Mouse (Mus musculus): ENCODE results near the gene Gna13. TPM values are rescaled to one million over a fixed set of nuclear protein-coding genes. Genes with fewer than 3 reads are reported as not detected.
A peak's percentile ranks its signal among the peaks of the same experiment; 100 is the strongest.

The Gna13 gene
- polyA plus RNA-seq, 1 experiment: 52.4 TPM

DNA sequence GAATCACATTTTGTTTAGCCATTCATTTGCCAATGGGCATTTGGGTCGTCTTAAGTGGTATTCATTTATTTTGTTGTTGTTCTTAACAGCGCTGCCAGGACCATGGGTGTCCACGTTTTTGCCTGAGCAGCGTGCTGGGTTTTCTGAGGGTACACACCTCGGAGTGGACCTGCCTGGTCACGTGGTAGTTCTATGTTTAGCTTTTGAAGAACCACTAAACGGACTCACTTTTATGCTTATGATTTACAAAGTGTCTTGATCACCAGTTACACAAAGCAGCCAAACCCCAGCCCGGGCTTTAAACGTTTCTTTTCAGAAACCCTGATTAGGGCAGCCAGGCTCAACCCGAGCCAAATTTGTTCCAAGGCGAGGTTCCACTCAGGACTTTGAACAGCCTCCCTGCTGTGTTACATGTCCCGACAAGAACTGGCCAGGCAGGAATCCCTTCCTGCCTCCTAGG, 2.0 kb upstream of the Gna13 start:
- no peak for TF ChIP-seq GATA1 (IDR thresholded peaks at IDR 0.05; ENCODE audit: low read length)

DNA sequence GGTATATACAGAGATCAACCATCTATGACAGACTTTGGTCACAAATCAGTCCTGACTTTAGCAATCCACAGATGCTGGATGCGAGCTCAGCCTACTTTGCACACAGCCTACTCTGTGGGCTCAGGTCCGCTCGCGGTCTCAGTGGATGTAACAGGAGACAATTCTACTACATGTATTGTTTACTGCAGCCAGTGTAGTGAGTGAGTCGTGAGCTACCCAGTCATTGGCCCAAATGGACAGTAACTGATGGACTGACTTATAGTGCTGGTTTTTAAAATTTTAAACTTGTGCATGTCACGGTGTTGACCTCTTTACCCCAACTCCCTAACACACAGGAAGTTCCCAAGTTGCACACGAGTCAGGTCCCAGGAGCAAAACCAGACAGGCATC, 1.4 kb upstream of the Gna13 start:
- no peak for TF ChIP-seq GATA1 (IDR thresholded peaks at IDR 0.05; ENCODE audit: low read length)

DNA sequence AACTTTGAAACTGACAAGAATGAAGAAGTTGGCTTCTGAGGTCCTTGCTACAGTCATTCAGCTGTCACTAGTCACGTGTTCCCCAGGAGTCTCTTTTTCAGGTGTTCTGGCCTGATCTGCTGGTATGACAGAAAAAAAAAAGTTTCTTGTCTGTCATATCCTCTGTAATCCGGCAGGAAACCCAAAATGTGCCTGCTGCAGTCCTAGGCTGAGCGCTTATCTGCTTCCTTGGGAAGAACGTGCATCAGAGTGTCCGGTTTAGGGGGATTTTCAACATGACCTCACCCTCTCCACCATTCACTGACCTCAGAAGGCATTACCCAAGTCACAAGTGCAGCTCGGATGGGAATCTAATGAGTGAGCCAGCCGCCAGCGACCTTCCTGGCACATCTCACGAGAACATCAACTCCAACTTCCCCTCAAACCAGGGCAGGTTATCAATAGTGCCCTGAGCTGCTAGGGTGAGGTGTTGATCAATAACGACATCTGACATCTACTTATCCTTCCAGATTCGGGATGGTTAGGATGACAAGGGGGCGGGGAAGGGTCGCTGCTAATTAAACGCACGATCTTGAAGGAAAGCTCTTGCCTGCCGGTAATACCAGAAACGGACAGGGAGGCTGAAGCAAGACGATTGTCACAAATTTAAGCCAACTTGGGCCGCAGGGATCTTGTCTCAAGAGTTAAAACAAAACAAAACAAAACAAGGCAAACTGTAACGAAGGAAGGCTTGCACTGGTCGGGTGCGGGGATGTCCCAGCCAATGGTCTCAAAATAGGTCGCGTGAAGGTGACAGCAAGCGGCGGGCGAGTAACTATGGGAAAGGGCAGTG, 784 bp upstream of the Gna13 start:
- TF ChIP-seq GATA1 (IDR thresholded peaks at IDR 0.05; ENCODE audit: low read length): no peak

DNA sequence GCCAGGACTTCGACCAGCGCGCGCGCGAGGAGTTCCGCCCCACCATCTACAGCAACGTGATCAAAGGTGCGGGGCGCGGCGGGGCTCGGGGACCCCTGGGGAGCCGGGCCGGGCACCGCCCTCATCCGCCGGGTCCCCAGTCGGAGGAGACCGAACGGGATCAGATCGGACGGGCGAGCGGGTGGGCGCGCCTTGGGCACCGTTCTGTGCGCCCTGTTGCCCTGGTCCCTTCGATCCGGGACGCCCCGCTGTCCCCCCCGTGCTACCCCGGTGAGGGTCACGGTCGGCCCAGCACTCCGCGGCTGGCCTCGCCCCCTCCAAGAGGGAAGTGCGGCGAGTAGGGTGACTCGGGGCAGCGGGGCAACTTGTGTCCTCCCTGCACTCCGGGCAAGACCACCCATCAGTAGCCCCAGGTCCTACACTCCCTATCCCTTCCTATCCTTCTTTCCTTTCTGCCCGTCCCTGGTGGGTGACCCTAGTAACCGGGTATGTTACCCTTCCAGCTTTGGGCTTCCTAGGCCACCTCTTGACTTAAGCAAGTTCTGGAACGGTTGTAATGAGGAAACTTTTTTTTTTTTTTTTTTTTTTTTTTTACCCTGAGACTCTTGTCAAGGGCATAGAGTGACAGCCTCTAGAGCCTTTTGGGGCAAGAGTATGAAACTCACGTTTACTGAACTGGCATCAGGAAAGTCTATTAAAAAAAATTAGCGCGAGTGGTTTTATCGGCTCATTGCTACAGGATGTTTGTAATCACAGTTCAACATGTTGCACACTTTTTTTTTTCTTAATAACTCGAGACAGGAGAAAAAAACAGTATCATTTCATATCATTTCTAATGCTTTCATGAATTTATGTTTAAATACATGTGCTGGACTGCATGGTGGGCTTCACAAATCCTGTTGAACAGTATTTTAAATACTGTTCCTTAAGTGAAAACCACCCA, 831 bp downstream of the Gna13 start:
- TF ChIP-seq GATA1 (IDR thresholded peaks at IDR 0.05; ENCODE audit: low read length): no peak

DNA sequence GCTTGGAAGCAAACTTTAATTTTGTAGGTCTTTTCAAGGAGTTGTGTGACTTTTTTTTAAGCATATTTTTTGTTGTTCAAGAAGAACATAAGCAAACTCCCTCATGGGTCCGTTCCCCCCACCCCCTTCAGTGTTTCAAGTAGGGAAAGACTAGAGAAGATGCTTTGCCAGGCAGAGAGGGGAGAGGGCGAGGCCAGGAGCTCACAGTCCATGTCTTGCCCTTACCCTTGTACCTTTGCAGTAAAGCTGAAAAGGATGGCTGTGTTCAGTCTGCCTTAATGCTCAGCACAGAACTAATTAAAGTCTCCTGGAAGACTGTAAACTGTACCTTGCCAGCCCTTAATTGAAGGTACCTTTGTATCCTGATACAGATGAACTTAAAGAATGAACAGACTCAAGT, 1.7 kb downstream of the Gna13 start:
- no peak for TF ChIP-seq GATA1 (IDR thresholded peaks at IDR 0.05; ENCODE audit: low read length)

DNA sequence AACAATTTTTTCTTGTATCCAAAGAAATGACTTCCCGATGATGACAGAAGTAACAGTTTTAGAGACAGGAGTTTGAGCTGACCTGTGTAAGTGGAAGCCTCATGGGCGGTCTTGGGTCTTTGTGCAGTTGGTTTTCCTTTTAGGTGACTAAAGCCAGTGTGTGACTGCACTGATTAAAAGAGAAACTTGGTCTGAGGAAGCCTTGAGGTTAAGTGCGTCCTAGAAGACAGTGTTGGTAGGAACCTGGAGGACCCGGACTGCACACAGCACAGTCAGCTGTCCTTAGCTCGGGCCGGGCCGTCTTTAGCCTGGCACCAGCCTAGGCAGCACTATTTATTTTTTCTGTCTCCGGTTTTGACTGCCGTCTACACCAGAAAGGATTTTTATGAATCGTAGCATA, 2.2 kb downstream of the Gna13 start:
- no peak for TF ChIP-seq GATA1 (IDR thresholded peaks at IDR 0.05; ENCODE audit: low read length)

DNA sequence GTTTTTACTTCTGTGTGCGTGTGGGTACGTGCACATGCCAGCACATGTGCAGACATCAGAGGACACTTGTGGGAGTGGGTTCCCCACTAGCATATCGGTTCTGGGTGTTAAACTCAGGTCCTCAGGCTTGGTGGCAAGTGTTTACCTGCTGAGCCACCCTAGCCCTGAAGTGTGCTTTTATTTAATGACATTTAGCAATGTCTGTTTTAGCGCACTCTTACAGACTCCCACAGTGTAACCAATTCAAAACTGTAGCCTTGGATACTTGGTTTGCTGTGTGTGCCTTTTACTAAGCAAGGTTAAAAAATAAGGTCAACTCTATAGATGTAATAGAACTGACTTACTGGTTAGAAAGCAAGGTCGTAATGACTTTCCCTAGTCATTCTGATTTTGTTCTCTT, 3.2 kb downstream of the Gna13 start:
- TF ChIP-seq GATA1 (IDR thresholded peaks at IDR 0.05; ENCODE audit: low read length): no peak

DNA sequence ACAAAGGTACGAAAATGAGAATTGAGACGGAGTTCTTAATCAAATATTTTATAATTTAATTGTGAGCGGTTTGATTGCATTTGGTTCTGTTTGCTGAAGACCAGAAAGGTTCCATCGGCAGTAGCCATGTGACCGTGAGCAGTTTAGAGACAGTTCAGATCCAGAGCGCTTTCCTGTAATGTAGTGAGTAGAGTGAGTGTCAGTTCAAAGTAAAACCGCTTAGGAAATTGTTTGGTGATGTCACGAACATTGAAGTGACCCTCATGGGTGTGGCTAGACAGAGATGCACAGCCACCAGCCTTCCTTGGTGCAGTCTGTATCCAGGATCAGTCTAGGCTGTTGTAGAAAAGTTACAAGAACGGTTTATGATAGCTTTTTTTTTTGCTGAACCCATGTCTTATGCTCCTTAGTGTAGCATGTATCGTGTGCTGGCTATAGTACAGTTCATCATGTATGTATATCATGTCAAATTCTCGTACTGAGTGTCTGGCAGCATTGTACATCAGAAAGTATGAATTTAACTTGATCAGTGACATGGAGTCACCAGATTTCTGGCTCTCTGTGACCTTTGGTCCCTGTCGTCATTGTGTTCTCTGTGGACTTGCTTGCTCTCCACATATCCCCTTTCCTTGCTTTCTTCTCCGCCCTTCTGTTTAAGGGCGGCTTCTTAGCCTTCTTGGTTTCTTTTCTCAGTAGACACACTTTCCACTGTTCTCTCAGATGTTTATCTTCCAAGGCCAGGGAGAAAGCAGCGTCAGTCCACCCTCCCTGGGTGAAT, 4.4 kb downstream of the Gna13 start:
- TF ChIP-seq GATA1 (IDR thresholded peaks at IDR 0.05; ENCODE audit: low read length): no peak

DNA sequence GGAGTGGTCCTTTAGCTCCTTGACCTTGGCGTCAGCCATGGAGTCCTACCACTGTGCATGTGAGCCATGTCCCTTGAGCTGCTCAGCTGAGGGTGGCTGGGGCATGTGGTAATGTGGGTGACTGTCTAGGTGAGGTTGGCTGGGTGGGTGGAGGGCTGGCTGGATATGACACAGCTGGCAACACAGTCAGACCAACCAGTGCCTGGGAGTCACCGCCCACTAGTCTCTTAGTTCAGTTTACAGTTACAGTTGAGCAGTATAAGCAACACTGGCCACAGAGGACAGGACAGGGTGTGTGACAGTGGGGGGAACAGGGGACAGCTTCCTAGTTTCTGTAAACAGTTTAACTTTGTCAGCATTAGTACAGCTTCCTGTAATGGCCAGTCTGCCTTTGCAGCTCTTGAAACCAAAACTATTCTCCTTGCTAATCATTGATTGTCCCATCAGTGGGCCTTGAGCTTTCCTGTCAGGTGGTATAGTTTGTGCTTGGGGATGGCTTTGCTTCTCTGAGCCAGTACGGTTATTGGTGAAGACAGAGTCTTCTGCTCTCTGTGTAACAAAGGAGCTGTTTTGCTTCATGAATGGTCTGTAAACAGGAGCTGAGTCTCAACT, 6.5 kb downstream of the Gna13 start:
- TF ChIP-seq GATA1 (IDR thresholded peaks at IDR 0.05; ENCODE audit: low read length): no peak

DNA sequence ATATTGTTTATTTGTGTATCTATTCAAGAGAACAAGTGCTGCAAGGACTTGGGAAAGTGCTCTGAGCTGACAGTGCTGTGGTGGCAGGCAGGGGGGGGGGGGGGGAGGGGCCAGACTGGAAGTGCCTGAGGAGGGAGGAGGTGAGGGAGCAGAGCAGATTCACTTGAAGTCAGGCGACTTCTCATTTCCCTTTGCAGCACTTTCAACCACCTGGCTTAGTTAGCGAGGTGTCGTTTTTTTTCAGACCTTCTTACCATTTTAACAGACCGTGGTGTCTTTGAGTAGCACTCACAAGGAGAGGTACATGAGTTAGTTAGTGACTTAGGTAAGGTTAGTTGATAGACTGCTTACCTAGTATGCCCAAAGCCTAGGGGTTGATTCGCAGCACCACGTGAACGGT, 12.8 kb downstream of the Gna13 start:
- TF ChIP-seq GATA1 (IDR thresholded peaks at IDR 0.05; ENCODE audit: low read length): no peak

DNA sequence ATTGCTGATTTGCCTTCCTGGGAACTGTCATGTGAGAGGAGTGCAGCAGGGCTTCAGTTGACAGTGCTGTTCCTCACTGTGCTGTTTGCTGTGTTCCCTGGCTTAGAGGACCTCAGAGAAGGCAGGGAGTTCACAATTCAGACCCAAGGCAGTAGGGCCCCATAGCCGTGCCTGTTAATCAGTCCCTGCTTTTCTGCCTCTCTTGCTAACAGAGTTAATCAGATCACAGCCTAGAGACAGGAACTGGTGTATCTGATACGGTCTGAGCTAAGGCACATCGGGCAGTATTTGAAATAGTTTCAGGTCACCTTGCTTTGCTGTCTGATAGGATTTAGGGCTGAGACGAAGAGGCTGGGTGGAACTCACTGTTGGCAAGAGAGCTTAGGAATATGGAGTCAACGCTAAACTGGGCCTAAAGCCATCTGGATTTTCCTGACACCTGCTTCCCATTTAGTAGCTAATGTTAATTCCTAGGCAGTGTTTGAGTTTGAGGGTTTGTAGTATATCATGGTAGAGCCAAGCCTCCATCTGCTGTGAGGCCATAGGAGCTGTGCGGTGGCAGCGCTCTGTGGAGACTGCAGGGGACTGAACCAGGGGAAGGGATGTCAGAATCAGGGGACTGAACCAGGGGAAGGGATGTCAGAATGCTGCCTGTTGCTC, 14.0 kb downstream of the Gna13 start:
- peak; percentile 86 for TF ChIP-seq GATA1 (IDR thresholded peaks at IDR 0.05; ENCODE audit: low read length)

DNA sequence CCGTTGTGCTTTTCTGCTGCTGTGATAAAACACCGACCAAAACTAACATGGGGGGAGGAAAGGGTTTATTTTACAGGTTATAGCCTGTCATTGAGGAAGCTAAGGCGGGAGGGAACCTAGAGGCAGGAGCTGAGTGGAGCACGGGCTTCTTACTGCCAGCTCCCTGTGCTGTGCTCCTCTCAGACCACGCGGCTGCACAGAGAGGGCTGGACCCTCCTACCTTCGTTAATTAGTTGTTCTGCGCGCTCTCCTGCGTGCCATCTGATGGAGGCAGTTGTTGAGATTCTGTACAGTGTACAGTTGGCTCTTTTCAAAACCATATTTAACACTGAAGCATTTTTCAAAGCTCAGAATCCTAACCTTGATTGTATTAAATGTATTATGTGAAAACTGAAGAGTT, 14.8 kb downstream of the Gna13 start:
- TF ChIP-seq GATA1 (IDR thresholded peaks at IDR 0.05; ENCODE audit: low read length): no peak

DNA sequence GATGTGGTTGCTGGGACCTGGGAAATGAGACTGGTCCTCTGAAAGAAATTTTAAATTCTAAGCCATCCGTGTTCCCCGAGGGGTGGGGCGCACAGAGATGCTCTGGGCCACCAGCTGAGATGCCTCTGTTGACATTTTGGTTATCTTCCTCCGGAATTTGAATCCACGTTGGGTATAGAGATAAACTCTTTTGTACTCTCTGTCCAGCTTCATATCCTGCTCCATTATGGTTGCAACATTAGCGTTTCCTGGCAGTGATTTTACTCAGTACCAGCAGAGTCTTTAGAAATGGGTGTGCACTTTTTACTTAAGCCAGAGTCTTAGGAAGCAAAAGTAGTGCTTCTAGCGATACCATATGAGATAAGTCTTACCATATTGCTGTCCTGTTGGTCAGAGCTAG, 15.4 kb downstream of the Gna13 start:
- no peak for TF ChIP-seq GATA1 (IDR thresholded peaks at IDR 0.05; ENCODE audit: low read length)

DNA sequence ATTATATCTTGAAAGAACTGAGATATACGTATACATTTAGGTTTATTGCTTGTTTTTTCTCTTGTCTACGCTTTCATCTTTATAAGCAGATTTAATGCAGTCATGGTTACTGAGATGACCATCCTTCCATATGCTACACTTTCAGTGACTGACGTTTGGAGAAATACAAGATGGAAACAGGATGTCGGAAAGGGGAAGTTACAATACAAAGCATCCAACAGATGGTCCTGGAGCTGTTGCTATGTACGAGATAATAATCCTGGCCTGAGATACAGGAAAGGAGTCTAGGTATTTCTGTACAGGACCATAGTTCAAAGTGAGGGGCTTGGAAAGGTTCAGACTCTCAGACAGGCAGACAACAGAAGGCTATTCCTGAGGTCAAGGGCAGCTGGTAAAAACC, 18.0 kb downstream of the Gna13 start:
- no peak for TF ChIP-seq GATA1 (IDR thresholded peaks at IDR 0.05; ENCODE audit: low read length)

DNA sequence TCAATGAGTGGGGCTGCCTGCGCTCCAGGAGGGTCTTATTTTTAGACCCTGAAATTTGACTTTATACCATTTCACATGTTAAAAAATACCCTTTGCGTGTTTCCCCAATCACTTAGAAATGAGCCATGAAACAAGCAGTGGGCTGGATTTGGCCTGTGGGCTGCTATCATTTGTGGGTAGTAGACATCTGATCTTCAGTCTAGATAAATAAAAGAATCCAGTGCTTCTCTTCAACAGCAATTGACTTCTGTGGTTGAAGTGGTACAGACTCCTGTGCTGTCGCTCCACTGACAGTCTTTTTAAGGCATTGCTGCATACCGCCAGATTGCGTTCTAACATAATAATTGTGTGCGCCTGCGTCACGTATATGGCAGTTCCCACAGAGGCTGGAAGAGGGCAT, 22.7 kb downstream of the Gna13 start:
- peak; percentile 41 for TF ChIP-seq GATA1 (IDR thresholded peaks at IDR 0.05; ENCODE audit: low read length)

Measured in G1E-ER4 (cell line).